Mouse (Mus musculus) lung, postnatal 0 days (tissue): Measurements from ENCODE around the gene Gm20388.
"Not testable (repeated sequence)": the region's sequence is repeated elsewhere in the genome, so short reads cannot be mapped to it uniquely, and the experiment has no call there.

ENCODE experiments used
- CTCF ChIP-seq: IDR thresholded peaks from 2 replicates; pipeline ENCODE4 v1.5.1; 2016; ENCODE audit warnings: antibody characterized with exemption, mild to moderate bottlenecking
- EP300 ChIP-seq: IDR thresholded peaks from 2 replicates; pipeline ENCODE4 v1.6.1; 2016; ENCODE audit warnings: antibody characterized with exemption, mild to moderate bottlenecking, control low read depth

GRCm38 (mm10) chr8:121145457-121146134 lies 1235.0 kb downstream of the Gm20388 start:
- not testable (repeated sequence) for TF ChIP-seq CTCF, EP300
